Mouse (Mus musculus): ENCODE results near the gene Gm20458. TPM values are rescaled to one million over a fixed set of nuclear protein-coding genes. Genes with fewer than 3 reads are reported as not detected.

The Gm20458 gene
- polyA plus RNA-seq, 1 experiment from 2014 or later = 10.0 TPM

GRCm38 (mm10) chr2:164432541-164433191 is 28.1 kb upstream of the Gm20458 start:
- H3K27ac ChIP-seq = no peak overlapping the region
- H3K9me3 ChIP-seq (ENCODE audit: control insufficient read depth, low read length) = no peaks in the 10 kb centered on the region
- ATAC-seq (ENCODE audit: low FRiP score) (no peak), DNase-seq (ENCODE audit: low spot score) (no peak)
- H3K36me3 ChIP-seq (replicated peaks; ENCODE audit: control insufficient read depth, insufficient read depth) = no peaks in the 10 kb centered on the region
- no peak overlapping the region for H3K4me2 ChIP-seq (replicated peaks)
- no peak overlapping the region for H3K4me3 ChIP-seq (replicated peaks; ENCODE audit: low read length)
- no peak overlapping the region for H3K9ac ChIP-seq
- no peaks in the 10 kb centered on the region for H3K27me3 ChIP-seq (ENCODE audit: control insufficient read depth, insufficient read depth, low read length)
- no peaks in the 10 kb centered on the region for H3K4me1 ChIP-seq (replicated peaks; ENCODE audit: control insufficient read depth, insufficient read depth, low read length)
- WGBS = 32% methylated on average over 22 of the region's 22 CpGs

GRCm38 (mm10) chr2:164433278-164433895 is 27.4 kb upstream of the Gm20458 start:
- no peak overlapping the region for H3K4me2 ChIP-seq (replicated peaks)
- ATAC-seq (ENCODE audit: low FRiP score) = no peak

GRCm38 (mm10) chr2:164434681-164435080 is 26.1 kb upstream of the Gm20458 start:
- ATAC-seq (ENCODE audit: low FRiP score) (no peak), DNase-seq (ENCODE audit: low spot score) (no peak)
- WGBS = 78% methylated on average over 3 of the region's 3 CpGs
- Histone ChIP-seq H3K4me3 (replicated peaks; ENCODE audit: low read length) (no peak overlapping the region), H3K27me3 (ENCODE audit: control insufficient read depth, insufficient read depth, low read length) (no peaks in the 10 kb centered on the region), H3K4me1 (replicated peaks; ENCODE audit: control insufficient read depth, insufficient read depth, low read length) (no peaks in the 10 kb centered on the region), H3K36me3 (replicated peaks; ENCODE audit: control insufficient read depth, insufficient read depth) (no peaks in the 10 kb centered on the region), H3K27ac (no peak overlapping the region), H3K9me3 (ENCODE audit: control insufficient read depth, low read length) (no peaks in the 10 kb centered on the region), H3K9ac (no peak overlapping the region), H3K4me2 (replicated peaks) (no peak overlapping the region)

More at GRCm38 (mm10) chr2:164433278-164433895, 27.4 kb upstream of the Gm20458 start:
- Histone ChIP-seq H3K36me3 (replicated peaks; ENCODE audit: control insufficient read depth, insufficient read depth) (no peaks in the 10 kb centered on the region), H3K9me3 (ENCODE audit: control insufficient read depth, low read length) (no peaks in the 10 kb centered on the region), H3K4me3 (replicated peaks; ENCODE audit: low read length) (no peak overlapping the region), H3K27ac (no peak overlapping the region), H3K27me3 (ENCODE audit: control insufficient read depth, insufficient read depth, low read length) (no peaks in the 10 kb centered on the region), H3K4me1 (replicated peaks; ENCODE audit: control insufficient read depth, insufficient read depth, low read length) (no peaks in the 10 kb centered on the region), H3K9ac (no peak overlapping the region)
- no peak for DNase-seq (ENCODE audit: low spot score)
- 88% methylated on average over 9 of the region's 9 CpGs for WGBS

- no peaks in the 10 kb centered on the region for H3K27me3 ChIP-seq (ENCODE audit: control insufficient read depth, insufficient read depth, low read length)
- DNase-seq (ENCODE audit: low spot score) (no peak), ATAC-seq (ENCODE audit: low FRiP score) (no peak)
- no peak overlapping the region for H3K9ac ChIP-seq
- H3K4me2 ChIP-seq (replicated peaks) = no peak overlapping the region
- 56% methylated on average over 5 of the region's 5 CpGs for WGBS
- H3K9me3 ChIP-seq (ENCODE audit: control insufficient read depth, low read length) = no peaks in the 10 kb centered on the region
- H3K4me1 ChIP-seq (replicated peaks; ENCODE audit: control insufficient read depth, insufficient read depth, low read length) = no peaks in the 10 kb centered on the region
- no peak overlapping the region for H3K27ac ChIP-seq
- no peaks in the 10 kb centered on the region for H3K36me3 ChIP-seq (replicated peaks; ENCODE audit: control insufficient read depth, insufficient read depth)
- H3K4me3 ChIP-seq (replicated peaks; ENCODE audit: low read length) = no peak overlapping the region
Observed at GRCm38 (mm10) chr2:164435216-164436090, 25.3 kb upstream of the Gm20458 start.

- H3K27ac ChIP-seq = no peak overlapping the region
- H3K4me2 ChIP-seq (replicated peaks) = no peak overlapping the region
- H3K27me3 ChIP-seq (ENCODE audit: control insufficient read depth, insufficient read depth, low read length) = peaks cover 6% of the 10 kb centered on the region; the same call in 1 of the 2 replicates
- no peak overlapping the region for H3K9ac ChIP-seq
- no peaks in the 10 kb centered on the region for H3K36me3 ChIP-seq (replicated peaks; ENCODE audit: control insufficient read depth, insufficient read depth)
- DNase-seq (ENCODE audit: low spot score) = no peak
- H3K4me3 ChIP-seq (replicated peaks; ENCODE audit: low read length) = no peak overlapping the region
- ATAC-seq (ENCODE audit: low FRiP score) = no peak
- 23% methylated on average over 8 of the region's 8 CpGs for WGBS
- H3K9me3 ChIP-seq (ENCODE audit: control insufficient read depth, low read length) = no peaks in the 10 kb centered on the region
- H3K4me1 ChIP-seq (replicated peaks; ENCODE audit: control insufficient read depth, insufficient read depth, low read length) = no peaks in the 10 kb centered on the region
Observed at GRCm38 (mm10) chr2:164436215-164436913, 24.4 kb upstream of the Gm20458 start.

GRCm38 (mm10) chr2:164436961-164437360 is 23.8 kb upstream of the Gm20458 start:
- Histone ChIP-seq H3K9ac (no peak overlapping the region), H3K36me3 (replicated peaks; ENCODE audit: control insufficient read depth, insufficient read depth) (no peaks in the 10 kb centered on the region), H3K4me1 (replicated peaks; ENCODE audit: control insufficient read depth, insufficient read depth, low read length) (no peaks in the 10 kb centered on the region; the same call in 1 of the 2 replicates), H3K9me3 (ENCODE audit: control insufficient read depth, low read length) (no peaks in the 10 kb centered on the region), H3K27ac (no peak overlapping the region), H3K4me2 (replicated peaks) (no peak overlapping the region), H3K27me3 (ENCODE audit: control insufficient read depth, insufficient read depth, low read length) (peaks cover 12% of the 10 kb centered on the region), H3K4me3 (replicated peaks; ENCODE audit: low read length) (no peak overlapping the region)
- ATAC-seq (ENCODE audit: low FRiP score) (no peak), DNase-seq (ENCODE audit: low spot score) (no peak)
- 67% methylated on average over 3 of the region's 3 CpGs for WGBS

- H3K27ac ChIP-seq = no peak overlapping the region
- H3K36me3 ChIP-seq (replicated peaks; ENCODE audit: control insufficient read depth, insufficient read depth) = no peaks in the 10 kb centered on the region
- peaks cover 6% of the 10 kb centered on the region for H3K4me1 ChIP-seq (replicated peaks; ENCODE audit: control insufficient read depth, insufficient read depth, low read length)
- no peak overlapping the region for H3K9ac ChIP-seq
- WGBS = 81% methylated on average over 6 of the region's 6 CpGs
- no peak for DNase-seq (ENCODE audit: low spot score)
- no peaks in the 10 kb centered on the region for H3K9me3 ChIP-seq (ENCODE audit: control insufficient read depth, low read length)
- H3K27me3 ChIP-seq (ENCODE audit: control insufficient read depth, insufficient read depth, low read length) = peaks cover 18% of the 10 kb centered on the region
- no peak for ATAC-seq (ENCODE audit: low FRiP score)
- no peak overlapping the region for H3K4me2 ChIP-seq (replicated peaks)
- H3K4me3 ChIP-seq (replicated peaks; ENCODE audit: low read length) = no peak overlapping the region
Observed at GRCm38 (mm10) chr2:164437710-164438109, 23.1 kb upstream of the Gm20458 start.

- Histone ChIP-seq H3K9ac (no peak overlapping the region), H3K4me1 (replicated peaks; ENCODE audit: control insufficient read depth, insufficient read depth, low read length) (peaks cover 7% of the 10 kb centered on the region), H3K36me3 (replicated peaks; ENCODE audit: control insufficient read depth, insufficient read depth) (no peaks in the 10 kb centered on the region), H3K4me2 (replicated peaks) (no peak overlapping the region), H3K4me3 (replicated peaks; ENCODE audit: low read length) (no peak overlapping the region), H3K27me3 (ENCODE audit: control insufficient read depth, insufficient read depth, low read length) (peaks cover 20% of the 10 kb centered on the region), H3K9me3 (ENCODE audit: control insufficient read depth, low read length) (no peaks in the 10 kb centered on the region), H3K27ac (no peak overlapping the region)
- no peak for ATAC-seq (ENCODE audit: low FRiP score)
- 69% methylated on average over 8 of the region's 8 CpGs for WGBS
- no peak for DNase-seq (ENCODE audit: low spot score)
Observed at GRCm38 (mm10) chr2:164438257-164438656, 22.5 kb upstream of the Gm20458 start.

- no peaks in the 10 kb centered on the region for H3K9me3 ChIP-seq (ENCODE audit: control insufficient read depth, low read length)
- H3K4me3 ChIP-seq (replicated peaks; ENCODE audit: low read length) = no peak overlapping the region
- no peak overlapping the region for H3K27ac ChIP-seq
- H3K4me2 ChIP-seq (replicated peaks) = no peak overlapping the region
- peaks cover 7% of the 10 kb centered on the region for H3K4me1 ChIP-seq (replicated peaks; ENCODE audit: control insufficient read depth, insufficient read depth, low read length)
- no peak overlapping the region for H3K9ac ChIP-seq
- DNase-seq (ENCODE audit: low spot score) = no peak
- no peak for ATAC-seq (ENCODE audit: low FRiP score)
- peaks cover 20% of the 10 kb centered on the region for H3K27me3 ChIP-seq (ENCODE audit: control insufficient read depth, insufficient read depth, low read length)
- WGBS = 62% methylated on average over 3 of the region's 3 CpGs
- H3K36me3 ChIP-seq (replicated peaks; ENCODE audit: control insufficient read depth, insufficient read depth) = no peaks in the 10 kb centered on the region
Observed at GRCm38 (mm10) chr2:164439001-164439421, 21.8 kb upstream of the Gm20458 start.
